Mouse (Mus musculus): Measurements from ENCODE around the gene Ip6k2.

Gene Ip6k2

DNA sequence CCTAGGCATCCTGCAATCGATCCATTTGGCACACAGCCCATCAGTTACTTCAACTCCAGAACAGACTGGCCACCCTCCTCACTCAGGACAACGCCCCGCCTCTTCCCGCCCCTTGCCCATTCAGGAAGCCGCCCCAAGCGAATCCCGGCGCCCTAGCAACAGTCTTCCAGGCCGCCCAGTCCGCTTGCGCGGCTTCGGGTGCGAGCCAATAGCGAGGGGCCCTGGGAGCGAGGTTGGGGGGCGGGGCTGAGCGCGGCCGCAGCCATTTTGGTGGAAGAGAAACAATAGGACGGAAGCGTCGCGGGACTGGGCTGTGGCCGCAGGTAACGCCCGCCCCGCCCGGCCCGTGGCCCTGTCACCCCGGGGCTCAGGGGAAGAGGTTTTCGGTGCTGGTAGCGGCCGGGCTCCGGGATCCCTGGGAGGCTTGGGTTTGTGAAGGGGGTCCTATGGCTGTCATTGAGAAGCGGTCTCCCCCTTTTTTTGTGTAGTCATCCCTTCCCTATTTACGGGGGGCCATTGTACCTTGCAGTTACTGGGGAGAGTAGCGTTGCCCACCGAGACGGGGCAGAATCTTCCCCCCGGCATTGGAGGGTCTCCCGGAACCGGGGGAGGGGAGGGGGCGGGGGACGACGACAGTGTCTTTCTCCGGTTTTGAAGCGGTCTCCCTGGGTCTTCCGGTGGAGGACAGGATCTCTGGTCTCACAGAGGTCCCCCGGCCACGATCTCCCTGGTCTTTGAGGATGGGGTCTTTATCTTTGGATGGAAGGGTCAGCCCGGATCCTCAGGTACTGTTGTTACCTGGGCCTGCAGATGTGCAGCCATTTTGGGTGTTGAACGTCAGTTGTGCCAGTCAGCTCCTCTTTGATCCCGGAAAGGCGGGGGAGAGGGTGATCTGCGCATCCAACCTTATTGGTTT lies at the start of gene Ip6k2:
Gene Ip6k2 (plus strand): TSS at position 249 of the 916 bp plus-strand sequence.
- in situ Hi-C loops (cut with MboI, MseI) = loop anchor here in 1 of 2 experiments (10.0 kb wide), 1 partner anchor 1899 kb away; the partner anchor contains the start of gene Rbm15b

DNA sequence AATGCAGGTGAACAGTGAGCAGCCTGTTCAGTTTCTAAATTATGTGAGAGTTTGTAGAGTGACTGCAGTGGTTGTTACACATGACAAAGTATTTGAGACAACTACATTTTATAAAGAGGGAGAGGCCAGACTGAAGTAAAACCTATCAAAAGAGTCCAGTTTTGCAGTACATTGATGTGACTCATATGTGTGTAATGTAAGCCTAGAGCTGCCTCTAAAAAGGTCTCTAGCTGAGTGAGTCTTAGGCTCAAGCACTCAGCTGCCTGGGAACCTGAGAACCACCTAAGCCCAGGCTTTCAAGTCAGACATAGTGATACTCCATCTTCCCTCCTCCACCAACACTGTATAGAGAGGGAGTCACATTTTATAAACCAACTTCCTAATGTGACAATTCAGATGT lies 49.0 kb upstream of the Ip6k2 start:
- in situ Hi-C loops (cut with MboI, MseI) = no loop called here

DNA sequence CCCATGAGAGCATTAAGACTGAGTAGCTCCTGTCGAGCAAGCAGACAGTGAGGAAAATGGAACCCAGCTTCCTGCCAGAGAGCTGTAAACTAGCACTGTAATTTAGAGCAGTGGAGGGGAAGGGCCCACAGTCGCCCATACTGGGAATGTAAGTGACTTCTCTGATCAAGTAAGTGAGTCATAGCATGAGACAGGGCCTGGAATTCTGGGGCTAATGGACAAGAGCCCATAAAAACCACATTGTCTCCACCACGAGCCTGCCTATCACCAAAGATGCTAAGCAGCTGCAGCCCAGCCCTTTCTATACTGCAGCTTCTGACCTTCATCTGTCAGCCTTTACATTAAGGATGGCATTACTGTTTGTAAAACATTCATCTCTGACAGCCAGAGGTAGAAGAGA lies 44.4 kb upstream of the Ip6k2 start:
- in situ Hi-C loops (cut with MboI, MseI) = no loop called here

GRCm38 (mm10) chr9:108740062-108740461 lies 43.5 kb upstream of the Ip6k2 start:
- in situ Hi-C loops (cut with MboI, MseI) = no loop called here

DNA sequence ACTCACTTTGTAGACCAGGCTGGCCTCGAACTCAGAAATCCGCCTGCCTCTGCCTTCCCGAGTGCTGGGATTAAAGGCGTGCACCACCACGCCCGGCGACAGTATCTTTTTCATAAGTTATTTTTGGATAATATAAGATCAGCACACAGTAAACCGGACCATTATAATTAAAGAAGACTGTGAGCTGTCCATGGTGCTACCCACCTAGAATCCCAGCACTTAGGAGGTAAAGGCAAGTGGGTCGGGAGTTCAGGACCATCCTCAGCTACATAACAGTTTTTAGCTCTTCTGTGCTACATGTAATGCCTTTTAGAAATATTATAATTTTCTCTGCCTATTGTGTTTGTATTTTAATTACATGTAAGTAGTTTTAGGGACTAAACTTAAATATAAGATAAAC lies 41.5 kb upstream of the Ip6k2 start:
- in situ Hi-C loops (cut with MboI, MseI) = no loop called here

- in situ Hi-C loops (cut with MboI, MseI) = no loop called here
Measured at GRCm38 (mm10) chr9:108746876-108747499, 36.6 kb upstream of the Ip6k2 start.

DNA sequence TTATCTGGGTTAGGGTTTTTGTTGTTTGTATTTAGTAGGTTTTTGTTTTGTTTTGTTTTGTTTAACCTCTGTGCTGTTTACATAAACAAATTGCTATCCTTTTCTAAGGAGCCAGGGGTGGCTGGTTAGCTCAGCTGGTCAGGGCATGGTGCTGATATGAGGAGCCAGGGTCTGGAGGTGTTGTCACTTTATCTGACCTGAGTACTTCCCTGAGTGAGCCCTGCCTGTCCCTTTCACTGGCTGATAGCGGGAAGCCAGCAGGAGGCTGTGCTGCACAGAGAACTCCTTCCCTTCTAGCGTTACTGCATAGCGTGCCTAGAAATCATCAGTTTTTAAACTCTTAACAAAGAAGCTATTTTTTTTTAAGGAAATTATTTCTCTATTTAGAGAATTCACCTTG lies 35.9 kb upstream of the Ip6k2 start:
- in situ Hi-C loops (cut with MboI, MseI) = no loop called here

- in situ Hi-C loops (cut with MboI, MseI) = no loop called here
Measured at GRCm38 (mm10) chr9:108748600-108749183, 34.9 kb upstream of the Ip6k2 start.

- in situ Hi-C loops (cut with MboI, MseI) = no loop called here
Measured at GRCm38 (mm10) chr9:108750616-108751015, 33.0 kb upstream of the Ip6k2 start.

DNA sequence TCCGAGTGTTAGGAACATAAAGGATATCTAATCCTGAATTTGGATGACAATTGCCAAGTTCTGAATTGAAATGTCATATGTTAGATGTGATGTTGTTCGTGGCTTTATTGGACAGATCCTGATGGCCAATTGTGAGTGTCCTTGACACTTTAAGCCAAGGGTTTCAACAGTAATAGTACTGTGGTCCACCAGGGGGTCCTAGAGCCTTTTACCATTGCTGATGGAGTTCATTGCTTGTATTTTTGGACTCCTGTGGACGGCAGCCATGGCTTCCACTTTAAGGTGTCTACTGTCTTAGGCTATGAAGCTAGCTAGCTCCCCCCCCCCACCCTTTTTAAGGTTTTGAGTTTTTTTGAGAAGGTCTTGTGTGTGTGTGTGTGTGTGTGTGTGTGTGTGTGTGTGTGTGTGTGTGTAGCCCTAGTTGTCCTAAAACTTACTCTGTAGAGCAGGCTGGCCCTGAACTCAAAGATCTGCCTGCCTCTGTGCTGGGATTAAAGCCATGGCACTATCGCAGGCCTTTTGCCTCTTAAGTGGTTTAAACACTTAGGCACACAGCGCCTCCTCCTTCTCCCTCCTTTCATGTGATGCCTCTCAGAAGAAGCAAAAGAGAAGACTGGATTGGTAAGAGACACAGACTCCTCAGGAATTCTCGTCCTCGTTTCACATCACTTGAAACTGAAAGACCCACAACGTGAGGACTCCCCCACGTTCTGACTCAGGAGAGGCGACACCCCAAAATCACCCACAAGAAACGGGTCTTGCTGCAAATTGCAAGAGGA lies 31.3 kb upstream of the Ip6k2 start:
- in situ Hi-C loops (cut with MboI, MseI) = no loop called here

GRCm38 (mm10) chr9:108753326-108753725 lies 30.3 kb upstream of the Ip6k2 start:
- in situ Hi-C loops (cut with MboI, MseI) = no loop called here

DNA sequence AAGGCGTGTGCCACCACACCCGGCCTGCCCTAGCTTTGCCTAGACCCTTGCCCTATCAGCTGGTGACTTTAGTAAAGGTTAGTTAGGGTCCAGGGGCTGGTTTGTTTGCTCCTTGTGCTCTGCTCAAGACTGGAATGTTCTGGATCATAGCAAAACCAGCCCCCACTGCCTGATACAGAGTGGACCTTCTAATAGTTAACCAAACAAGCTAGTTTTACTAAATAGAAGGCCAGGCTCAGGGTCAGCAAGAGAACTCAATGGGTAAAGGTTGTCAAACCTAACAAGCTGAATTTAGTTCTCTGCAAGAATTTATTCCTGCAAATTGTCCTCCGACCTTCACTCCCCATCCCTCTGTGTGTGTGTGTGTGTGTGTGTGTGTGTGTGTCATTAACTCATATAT lies 29.6 kb upstream of the Ip6k2 start:
- in situ Hi-C loops (cut with MboI, MseI) = no loop called here

- in situ Hi-C loops (cut with MboI, MseI) = no loop called here
Measured at GRCm38 (mm10) chr9:108754423-108754822, 29.2 kb upstream of the Ip6k2 start.

GRCm38 (mm10) chr9:108757406-108757805 lies 26.2 kb upstream of the Ip6k2 start:
- in situ Hi-C loops (cut with MboI, MseI) = loop anchor here (5.0 kb wide), 3 partner anchors 55 to 175 kb away; no protein-coding TSS in a partner anchor

DNA sequence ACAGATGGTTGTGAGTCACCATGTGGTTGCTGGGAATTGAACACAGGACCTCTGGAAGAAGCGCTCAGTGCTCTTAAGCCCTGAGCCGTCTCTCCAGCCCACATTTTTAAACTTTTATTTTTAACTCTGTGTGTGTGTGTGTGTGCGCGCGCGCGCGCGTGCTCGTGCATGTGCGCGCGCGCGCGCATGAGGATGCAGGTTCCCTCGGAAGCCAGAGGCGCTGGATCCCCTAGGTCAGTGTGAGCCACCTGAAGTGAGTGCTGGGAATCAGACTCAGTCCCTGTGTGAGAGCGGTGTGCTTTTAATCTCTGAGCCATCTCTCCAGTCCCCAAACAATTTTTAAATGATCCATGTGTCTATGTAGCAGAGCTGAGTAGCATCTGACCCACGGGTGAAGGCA lies 24.5 kb upstream of the Ip6k2 start:
- in situ Hi-C loops (cut with MboI, MseI) = loop anchor here (5.0 kb wide), 3 partner anchors 53 to 173 kb away; no protein-coding TSS in a partner anchor

GRCm38 (mm10) chr9:108759805-108760204 lies 23.8 kb upstream of the Ip6k2 start:
- in situ Hi-C loops (cut with MboI, MseI) = loop anchor here (5.0 kb wide), 3 partner anchors 52 to 172 kb away; no protein-coding TSS in a partner anchor

DNA sequence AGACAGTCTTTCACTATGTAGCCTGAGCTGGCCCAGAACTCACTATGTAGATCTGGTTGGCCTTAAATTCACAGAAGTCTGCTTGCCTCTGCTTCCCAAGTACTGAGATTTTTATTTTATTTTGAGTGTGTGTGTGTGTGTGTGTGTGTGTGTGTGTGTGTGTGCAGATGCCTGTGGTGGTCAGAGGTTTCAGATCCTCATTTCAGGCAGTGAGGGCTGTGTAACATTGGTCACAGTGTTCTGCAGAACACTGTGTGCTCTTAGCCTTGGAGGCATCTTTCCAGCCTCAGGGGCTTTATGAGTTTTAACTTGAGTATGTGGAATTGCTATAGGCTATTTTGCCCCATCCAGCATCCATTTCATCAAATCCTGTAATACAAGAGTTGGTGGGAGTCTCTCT lies 22.0 kb upstream of the Ip6k2 start:
- in situ Hi-C loops (cut with MboI, MseI) = no loop called here

GRCm38 (mm10) chr9:108764971-108765370 lies 18.6 kb upstream of the Ip6k2 start:
- in situ Hi-C loops (cut with MboI, MseI) = no loop called here

GRCm38 (mm10) chr9:108776614-108777013 lies 7.0 kb upstream of the Ip6k2 start:
- in situ Hi-C loops (cut with MboI, MseI) = no loop called here

GRCm38 (mm10) chr9:108777276-108777675 lies 6.3 kb upstream of the Ip6k2 start:
- in situ Hi-C loops (cut with MboI, MseI) = no loop called here

DNA sequence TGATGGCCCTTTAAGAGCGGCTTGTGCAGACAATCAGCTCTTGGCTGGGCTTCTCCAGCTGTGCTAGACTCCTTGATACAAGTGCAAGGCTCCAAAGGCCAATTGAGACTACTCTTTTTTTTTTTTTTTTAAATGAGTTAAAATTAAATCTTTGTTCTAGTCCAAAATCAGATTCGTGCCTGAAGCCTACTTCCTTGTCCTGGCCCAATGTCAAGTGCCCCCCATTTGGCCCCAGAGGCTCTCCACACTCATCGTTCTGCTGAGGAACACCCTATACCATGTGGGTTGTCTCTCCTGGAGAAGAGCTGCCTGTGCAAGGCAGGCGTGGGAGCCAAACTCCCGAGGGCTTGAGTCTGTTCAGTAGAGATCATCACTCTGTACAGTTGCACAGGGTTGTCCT lies 2.6 kb upstream of the Ip6k2 start:
- in situ Hi-C loops (cut with MboI, MseI) = loop anchor here in 1 of 2 experiments (10.0 kb wide), 1 partner anchor 1896 kb away; the partner anchor contains the start of gene Rbm15b
